Mouse (Mus musculus) bone marrow, adult 2 months (tissue): Measurements from ENCODE around the gene 4930544D05Rik.

Experiments used
- CTCF ChIP-seq: fragments of 200-500 bp; IDR thresholded peaks from 2 replicates; pipeline ENCODE4 v1.5.1; 2011; ENCODE audit warnings: low read length, control low read depth; ENCODE audit not compliant: control insufficient read depth, insufficient read depth
- POLR2A ChIP-seq: fragments of 200-500 bp; IDR thresholded peaks from 2 replicates; pipeline ENCODE4 v1.6.1; 2011; ENCODE audit warnings: low read depth, mild to moderate bottlenecking, control low read depth, low read length, borderline replicate concordance; ENCODE audit not compliant: control insufficient read depth

DNA sequence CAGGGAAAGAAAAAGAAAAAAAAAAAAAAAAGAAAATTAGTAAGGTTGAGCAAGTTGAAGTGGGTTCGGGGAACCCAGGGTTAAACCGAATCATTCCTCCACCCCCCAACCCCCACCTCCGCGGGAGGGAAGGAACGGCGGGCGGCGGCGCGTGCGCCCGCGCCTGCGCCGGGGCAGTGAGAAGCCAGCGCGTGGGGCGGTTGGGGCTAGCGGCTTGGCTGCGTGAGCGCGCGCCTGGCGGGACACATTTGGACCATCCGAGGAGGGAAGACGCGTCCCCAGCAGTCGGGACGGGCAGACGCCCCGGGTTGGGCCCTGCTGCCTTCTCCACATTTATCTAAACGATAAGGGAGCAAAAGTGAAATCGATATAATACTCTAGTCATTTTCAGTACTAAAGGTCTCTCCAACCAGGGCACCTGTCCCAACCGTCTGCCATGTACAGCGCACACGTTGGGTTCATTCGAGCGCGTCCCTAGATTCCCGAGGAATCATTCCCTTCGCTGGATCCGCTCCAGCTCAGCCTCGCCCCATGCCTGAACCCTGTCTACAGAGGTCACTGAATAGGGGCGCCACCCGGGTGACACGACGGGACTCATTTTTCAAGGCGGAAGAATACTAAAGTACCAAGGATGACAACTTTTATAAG is 39.4 kb downstream of the 4930544D05Rik start:
- no peak for TF ChIP-seq CTCF
- TF ChIP-seq POLR2A = peak; percentile 67; the same call in 1 of the 2 replicates
